In genomic region chr9:78121358-78121757, GRCm38 (mm10) we compare ENCODE assay signal across 9 mouse cellular contexts. TPM values are rescaled to one million over a fixed set of nuclear protein-coding genes. Genes with fewer than 3 reads are reported as not detected.
DNase-seq lines count a peak whose midpoint lies in the region; ATAC-seq and TF ChIP-seq lines count a peak whose summit lies in the region.
"Had no signal": no experiment of that assay in that cellular context is flagged by ENCODE, and none has a peak within 500 bp of the region (broad histone marks: within the 10 kb centered on the region; RNA-seq: fewer than 3 reads in every experiment).

No protein-coding gene starts in this region.

- H3K4me3 ChIP-seq in testis, adult 2 months (ENCODE audit: control insufficient read depth, low read depth, low read length): no peak overlapping the region
- H3K4me3 ChIP-seq in lung, adult 2 months (replicated peaks; ENCODE audit: extremely low read depth, low read depth, low read length): no peak overlapping the region
- H3K4me3 ChIP-seq in stomach, embryonic 16.5 days (replicated peaks; ENCODE audit: low read length): no peak overlapping the region
- no peak overlapping the region for H3K4me3 ChIP-seq in midbrain, embryonic 13.5 days (replicated peaks)
- H3K4me3 ChIP-seq: hindbrain, embryonic 13.5 days had no signal

- H3K36me3 ChIP-seq in testis, adult 2 months (ENCODE audit: control insufficient read depth, insufficient read depth, low read length): no peaks in the 10 kb centered on the region
- H3K36me3 ChIP-seq in stomach, embryonic 16.5 days (ENCODE audit: control insufficient read depth, insufficient read depth, low read length): no peaks in the 10 kb centered on the region
- H3K36me3 ChIP-seq in midbrain, embryonic 13.5 days: peaks cover 41% of the 10 kb centered on the region

- no peak for TF ChIP-seq POLR2A in testis, adult 2 months (IDR thresholded peaks at IDR 0.05; ENCODE audit: control insufficient read depth, low read depth, low read length)
- no peak; the same call in 1 of the 2 replicates for TF ChIP-seq POLR2A in lung, adult 2 months (IDR thresholded peaks at IDR 0.05; ENCODE audit: borderline replicate concordance, extremely low read depth, low read depth, low read length)

- 0 out of 2 replicates have a peak overlapping the region, but pooled peaks have one; percentile 13 for H3K4me2 ChIP-seq in stomach, embryonic 16.5 days (ENCODE audit: low read depth, low read length)
- no peak overlapping the region for H3K4me2 ChIP-seq in midbrain, embryonic 13.5 days (replicated peaks)
- H3K4me2 ChIP-seq: hindbrain, embryonic 13.5 days had no signal

- intact Hi-C loops in heart, postnatal 14 days (cut with DNase I): no loop called here

- TF ChIP-seq CTCF in testis, adult 2 months (IDR thresholded peaks at IDR 0.05; ENCODE audit: control insufficient read depth, insufficient read depth, insufficient replicate concordance, low read depth, low read length): no peak
- TF ChIP-seq CTCF in lung, adult 2 months (IDR thresholded peaks at IDR 0.05; ENCODE audit: insufficient read depth, low read length): no peak

- no peaks in the 10 kb centered on the region for H3K27me3 ChIP-seq in testis, adult 2 months (ENCODE audit: control insufficient read depth, insufficient read depth, low read length)
- no peaks in the 10 kb centered on the region for H3K27me3 ChIP-seq in stomach, embryonic 16.5 days (ENCODE audit: control insufficient read depth, insufficient read depth, low read length)
- no peaks in the 10 kb centered on the region for H3K27me3 ChIP-seq in midbrain, embryonic 13.5 days
- H3K27me3 ChIP-seq: hindbrain, embryonic 13.5 days had no signal

- peak; percentile 71 for ATAC-seq in stomach, embryonic 16.5 days (ENCODE audit: insufficient read depth, low FRiP score)
- no peak for ATAC-seq in midbrain, embryonic 13.5 days

- H3K27ac ChIP-seq in testis, adult 2 months (ENCODE audit: control insufficient read depth, insufficient read depth, low read depth, low read length): 0 out of 2 replicates have a peak overlapping the region, but pooled peaks have one; percentile 29
- peak overlapping the region; percentile 83 for H3K27ac ChIP-seq in stomach, embryonic 16.5 days (ENCODE audit: low read length)
- H3K27ac ChIP-seq in midbrain, embryonic 13.5 days: no peak overlapping the region
- H3K27ac ChIP-seq: hindbrain, embryonic 13.5 days had no signal

- H3K9me3 ChIP-seq in stomach, embryonic 16.5 days (replicated peaks; ENCODE audit: control insufficient read depth, low read length): no peaks in the 10 kb centered on the region
- H3K9me3 ChIP-seq in midbrain, embryonic 13.5 days: no peaks in the 10 kb centered on the region
- H3K9me3 ChIP-seq: hindbrain, embryonic 13.5 days had no signal

- WGBS in lung, adult 2 months: 46% methylated on average over 8 of the region's 8 CpGs
- WGBS in stomach, embryonic 16.5 days: 66% methylated on average over 8 of the region's 8 CpGs
- WGBS in midbrain, embryonic 13.5 days: 93% methylated on average over 8 of the region's 8 CpGs

- H3K9ac ChIP-seq in stomach, embryonic 16.5 days (ENCODE audit: low read length): no peak overlapping the region
- H3K9ac ChIP-seq in midbrain, embryonic 13.5 days (replicated peaks): no peak overlapping the region
- H3K9ac ChIP-seq: hindbrain, embryonic 13.5 days had no signal

- H3K4me1 ChIP-seq in testis, adult 2 months (ENCODE audit: control insufficient read depth, insufficient read depth, low read length): no peaks in the 10 kb centered on the region
- H3K4me1 ChIP-seq in lung, adult 2 months (ENCODE audit: control insufficient read depth, insufficient read depth, low read length): peaks cover 11% of the 10 kb centered on the region
- H3K4me1 ChIP-seq in stomach, embryonic 16.5 days (ENCODE audit: control insufficient read depth, insufficient read depth, low read length): no peaks in the 10 kb centered on the region; the same call in 1 of the 2 replicates
- peaks cover 15% of the 10 kb centered on the region for H3K4me1 ChIP-seq in midbrain, embryonic 13.5 days (replicated peaks)

- peak; percentile 49 for DNase-seq in heart, adult 8-10 months (ENCODE audit: low spot score)
- DNase-seq in heart, postnatal 14 days: no peak
- no peak for DNase-seq in testis, postnatal 14 days (ENCODE audit: low spot score)
- DNase-seq in lung, adult 2 months: peak; percentile 28
- no peak for DNase-seq in yolk sac, embryonic 10.5 days (ENCODE audit: low spot score)

RNA-seq across cellular contexts. Expression of gene Ick, which starts 12.4 kb away (rescaled TPM):
- total RNA-seq in heart, adult 8-10 months (2022): 10 to 100 TPM; 12.7 to 14.3 (median 13.3) TPM
- total RNA-seq in heart, postnatal 14 days (2021): 10 to 100 TPM; 16.2 to 16.6 TPM
- polyA plus RNA-seq in testis, adult 2 months (2012; rRNA removed): 8.4 and 10.2 TPM in 2 replicates
- polyA plus RNA-seq in lung, adult 2 months (2012; rRNA removed): 21.1 and 23.7 TPM in 2 replicates
- 25.3 and 25.6 TPM in 2 replicates for polyA plus RNA-seq in stomach, embryonic 16.5 days (2015; fragmentation: Nextera tagmentation; extraction: Ambion mirVana)
- 42.0 and 42.3 TPM in 2 replicates for polyA plus RNA-seq in midbrain, embryonic 13.5 days (2015; fragmentation: Nextera tagmentation; extraction: Ambion mirVana)

RNA-seq across cellular contexts. Expression of gene Fbxo9, which starts 12.5 kb away (rescaled TPM):
- total RNA-seq in heart, adult 8-10 months (2022): 10 to 100 TPM; 30.9 to 50.6 (median 45.5) TPM
- 10 to 100 TPM; 65.4 to 70.7 TPM for total RNA-seq in heart, postnatal 14 days (2021)
- 46.1 and 48.8 TPM in 2 replicates for polyA plus RNA-seq in testis, adult 2 months (2012; rRNA removed)
- 67.7 and 79.3 TPM in 2 replicates for polyA plus RNA-seq in lung, adult 2 months (2012; rRNA removed)
- 35.7 and 36.2 TPM in 2 replicates for polyA plus RNA-seq in stomach, embryonic 16.5 days (2015; fragmentation: Nextera tagmentation; extraction: Ambion mirVana)
- 38.2 and 44.3 TPM in 2 replicates for polyA plus RNA-seq in midbrain, embryonic 13.5 days (2015; fragmentation: Nextera tagmentation; extraction: Ambion mirVana)

Comparison
In these comparisons a context has a peak if more than half of its experiments do, and no peak if none do; other contexts are left out.
1. DNase-seq: peak in heart, adult 8-10 months (single experiment) and lung, adult 2 months (single experiment); none in heart, postnatal 14 days (0 of 2), testis, postnatal 14 days (single experiment) and yolk sac, embryonic 10.5 days (single experiment).